ENCODE assay signal across 10 mouse cellular contexts in the genomic region with DNA sequence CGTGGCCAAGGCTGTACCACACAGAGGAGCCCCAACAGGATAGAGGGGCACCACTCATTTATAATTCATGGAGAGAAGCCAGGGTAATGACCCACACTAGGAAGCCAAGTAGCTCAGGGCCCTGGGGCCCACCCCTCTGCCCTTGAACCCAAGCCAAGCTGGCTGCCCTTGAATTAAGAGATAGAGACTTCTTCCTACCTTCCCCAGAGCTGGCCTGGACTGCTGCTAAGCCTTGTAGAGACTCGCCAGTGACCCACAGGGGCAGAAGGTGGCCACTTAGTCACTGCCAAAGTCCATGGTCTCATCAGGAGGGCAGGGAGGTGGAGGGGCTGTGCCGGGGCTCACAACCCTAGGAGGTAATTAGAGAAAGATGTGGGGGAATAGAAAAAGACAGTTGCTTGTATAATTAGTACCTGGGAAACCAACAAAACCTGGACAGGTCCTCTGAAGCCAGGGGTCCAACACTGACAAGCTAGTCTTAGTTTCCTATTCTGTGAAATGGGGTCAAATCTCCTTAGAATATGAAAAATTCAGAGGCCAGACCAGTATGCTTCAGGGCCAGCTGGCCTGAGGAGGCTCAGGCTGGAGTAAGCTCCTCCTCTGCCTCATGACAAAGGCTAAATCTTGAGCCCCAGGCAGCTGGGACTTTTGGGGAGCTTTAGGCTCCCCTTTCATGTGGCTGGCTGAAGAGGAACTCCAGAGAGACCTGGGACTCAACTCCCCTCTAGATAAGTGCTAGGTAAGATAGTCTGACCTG. TPM values are rescaled to one million over a fixed set of nuclear protein-coding genes. Genes with fewer than 3 reads are reported as not detected.
DNase-seq lines count a peak whose midpoint lies in the region; ATAC-seq lines count a peak whose summit lies in the region.
"Had no signal": no experiment of that assay in that cellular context is flagged by ENCODE, and none has a peak within 500 bp of the region (broad histone marks: within the 10 kb centered on the region; RNA-seq: fewer than 3 reads in every experiment).

No protein-coding gene starts in this region.

- peak overlapping the region in 1 of 2 experiments; percentile 19; a peak in 1 of 4 replicates for H3K27ac ChIP-seq in heart, embryonic 14.5 days (replicated peaks in 1 of 2; ENCODE audit: control insufficient read depth in 1 of 2, insufficient read depth in 1 of 2, low read depth in 2 of 2, low read length in 2 of 2)
- peak overlapping the region; percentile 53; the same call in 1 of the 2 replicates for H3K27ac ChIP-seq in liver, embryonic 15.5 days (replicated peaks)

- H3K27me3 ChIP-seq in heart, embryonic 14.5 days (ENCODE audit: control insufficient read depth, insufficient read depth, low read length), result no peaks in the 10 kb centered on the region
- no peaks in the 10 kb centered on the region for H3K27me3 ChIP-seq in liver, embryonic 15.5 days

- no peaks in the 10 kb centered on the region for H3K9me3 ChIP-seq in heart, embryonic 14.5 days (ENCODE audit: control insufficient read depth, low read length)
- no peaks in the 10 kb centered on the region for H3K9me3 ChIP-seq in liver, embryonic 15.5 days (replicated peaks)

- DNase-seq in heart, adult 9 months (ENCODE audit: low spot score in 2 of 2), result no peak
- peak; percentile 88 for DNase-seq in adrenal gland, postnatal 10 days
- DNase-seq in heart, postnatal 10 days, result peak; percentile 39 to 46
- no peak for DNase-seq in layer of hippocampus, adult 9-11 months
- no peak for DNase-seq in gastrocnemius, adult 18-20 months (ENCODE audit: low spot score)
- DNase-seq in embryo, embryonic 10 days (ENCODE audit: low spot score), result no peak
- DNase-seq: right cerebral cortex, adult 18-20 months had no signal

- peak overlapping the region; percentile 4; the same call in 1 of the 2 replicates for H3K4me2 ChIP-seq in heart, embryonic 14.5 days (ENCODE audit: low read length)
- H3K4me2 ChIP-seq in liver, embryonic 15.5 days, result peak overlapping the region; percentile 15

- 57% methylated on average over 3 of the region's 3 CpGs for WGBS in heart, embryonic 14.5 days
- 76% methylated on average over 3 of the region's 3 CpGs for WGBS in liver, embryonic 15.5 days (ENCODE audit: insufficient replicate concordance)

- ATAC-seq in heart, embryonic 14.5 days (ENCODE audit: insufficient number of reproducible peaks, insufficient read depth, low FRiP score, low read depth), result no peak
- no peak for ATAC-seq in liver, embryonic 15.5 days (ENCODE audit: insufficient read depth)

- H3K4me1 ChIP-seq in heart, embryonic 14.5 days (ENCODE audit: control insufficient read depth in 2 of 2, insufficient read depth in 2 of 2, low read length in 2 of 2), result peaks cover 21 to 40% of the 10 kb centered on the region in 2 experiments
- H3K4me1 ChIP-seq in liver, embryonic 15.5 days (replicated peaks), result peaks cover 81% of the 10 kb centered on the region

- no peak overlapping the region for H3K4me3 ChIP-seq in heart, embryonic 14.5 days (ENCODE audit: control insufficient read depth in 1 of 2, insufficient read depth in 1 of 2, low read depth in 1 of 2, low read length in 2 of 2)
- no peak overlapping the region for H3K4me3 ChIP-seq in liver, embryonic 15.5 days (replicated peaks)

- peaks cover 49% of the 10 kb centered on the region for H3K36me3 ChIP-seq in heart, embryonic 14.5 days (ENCODE audit: control insufficient read depth, insufficient read depth, low read length)
- H3K36me3 ChIP-seq in liver, embryonic 15.5 days (replicated peaks), result peaks cover 49% of the 10 kb centered on the region

- peak overlapping the region; percentile 52; the same call in 1 of the 2 replicates for H3K9ac ChIP-seq in heart, embryonic 14.5 days (ENCODE audit: low read length)
- peak overlapping the region; percentile 31; the same call in 1 of the 2 replicates for H3K9ac ChIP-seq in liver, embryonic 15.5 days

- intact Hi-C loops in heart, postnatal 10 days (cut with DNase I), result no loop called here

RNA-seq across cellular contexts. Expression of a gene that starts 9.4 kb away (rescaled TPM):
- 52.1 and 60.2 TPM in 2 replicates for polyA plus RNA-seq in heart, embryonic 14.5 days (2014; fragmentation: Nextera tagmentation; extraction: Ambion mirVana)
- total RNA-seq in adrenal gland, postnatal 10 days (2021), result 100 to 1,000 TPM; 100 to 114 TPM
- 10 to 100 TPM; 61.2 to 62.2 TPM for total RNA-seq in heart, postnatal 10 days (2021)
- polyA plus RNA-seq in liver, embryonic 15.5 days (2015; fragmentation: Nextera tagmentation; extraction: Ambion mirVana), result 24.9 and 31.3 TPM in 2 replicates
- total RNA-seq in gastrocnemius, adult 18-20 months (2021), result 10 to 100 TPM; 23.8 to 29.2 TPM

RNA-seq across cellular contexts. Expression of a gene that starts 16.9 kb away (rescaled TPM):
- not detected in 2 replicates for polyA plus RNA-seq in heart, embryonic 14.5 days (2014; fragmentation: Nextera tagmentation; extraction: Ambion mirVana)
- 1 to 10 TPM in 1 of 2 experiments, under 1 TPM in 1; 0.85 to 2.1 TPM for total RNA-seq in adrenal gland, postnatal 10 days (2021)
- not detected for total RNA-seq in heart, postnatal 10 days (2021)
- polyA plus RNA-seq in liver, embryonic 15.5 days (2015; fragmentation: Nextera tagmentation; extraction: Ambion mirVana), result 16.6 and 19.9 TPM in 2 replicates
- not detected for total RNA-seq in gastrocnemius, adult 18-20 months (2021)
- polyA plus RNA-seq: erythroblast, embryonic 14.5 days had no signal

Comparison
In these comparisons a context has a peak if more than half of its experiments do, and no peak if none do; other contexts are left out.
1. DNase-seq: peak in adrenal gland, postnatal 10 days (single experiment) and heart, postnatal 10 days (2 of 2); none in heart, adult 9 months (0 of 2), layer of hippocampus, adult 9-11 months (single experiment), gastrocnemius, adult 18-20 months (single experiment) and embryo, embryonic 10 days (single experiment).